Mouse (Mus musculus) adrenal gland, adult 18-20 months (tissue): ENCODE results near the gene Gnb1. TPM values are rescaled to one million over a fixed set of nuclear protein-coding genes. Genes with fewer than 3 reads are reported as not detected.

ENCODE experiments used
- DNase-seq, 2 experiments: peaks; one replicate each; pipeline ENCODE4 v3.0.0; 2021 to 2022; ENCODE audit warnings: low spot score in 2 of 2
- total RNA-seq, 2 experiments: library from RNA; stranded (reverse); gene quantifications; 1 replicate in 1 of 2; 2 replicates in 1 of 2; pipeline ENCODE4 v1.2.3; 2021

The Gnb1 gene
- total RNA-seq, 2 experiments from 2014 or later = 436 to 441 TPM

GRCm38 (mm10) chr4:155573876-155574275, 82.7 kb downstream of the Gnb1 start:
- DNase-seq = no peak

GRCm38 (mm10) chr4:155574931-155575330, 83.8 kb downstream of the Gnb1 start:
- DNase-seq = no peak

- DNase-seq = no peak
Measured at GRCm38 (mm10) chr4:155575521-155575920, 84.4 kb downstream of the Gnb1 start.

GRCm38 (mm10) chr4:155577132-155577531, 86.0 kb downstream of the Gnb1 start:
- no peak for DNase-seq

GRCm38 (mm10) chr4:155577741-155578140, 86.6 kb downstream of the Gnb1 start:
- no peak for DNase-seq

GRCm38 (mm10) chr4:155578336-155579125, 87.4 kb downstream of the Gnb1 start:
- peak; percentile 74 to 75 for DNase-seq

GRCm38 (mm10) chr4:155580420-155580819, 89.3 kb downstream of the Gnb1 start:
- no peak for DNase-seq

GRCm38 (mm10) chr4:155582279-155582905, 91.2 kb downstream of the Gnb1 start:
- DNase-seq = peak in 1 of 2 experiments; percentile 64

- no peak for DNase-seq
Measured at GRCm38 (mm10) chr4:155589356-155589755, 98.2 kb downstream of the Gnb1 start.

- DNase-seq = no peak
Measured at GRCm38 (mm10) chr4:155591012-155591719, 100.0 kb downstream of the Gnb1 start.

- DNase-seq = no peak
Measured at GRCm38 (mm10) chr4:155593780-155594179, 102.6 kb downstream of the Gnb1 start.

- DNase-seq = no peak
Measured at GRCm38 (mm10) chr4:155595777-155596176, 104.6 kb downstream of the Gnb1 start.

GRCm38 (mm10) chr4:155596606-155597005, 105.4 kb downstream of the Gnb1 start:
- DNase-seq = no peak

GRCm38 (mm10) chr4:155598536-155598935, 107.4 kb downstream of the Gnb1 start:
- DNase-seq = no peak

- no peak for DNase-seq
Measured at GRCm38 (mm10) chr4:155599901-155600825, 109.0 kb downstream of the Gnb1 start.

GRCm38 (mm10) chr4:155601091-155601996, 110.2 kb downstream of the Gnb1 start, which contains the start of gene Slc35e2:
Slc35e2 (plus strand) TSS chr4:155601416.
- DNase-seq = peak; percentile 85 to 89

- no peak for DNase-seq
Measured at GRCm38 (mm10) chr4:155601997-155602456, 110.9 kb downstream of the Gnb1 start.

- DNase-seq = no peak
Measured at GRCm38 (mm10) chr4:155602753-155603152, 111.6 kb downstream of the Gnb1 start.

- no peak for DNase-seq
Measured at GRCm38 (mm10) chr4:155603801-155604200, 112.6 kb downstream of the Gnb1 start.
